Mouse (Mus musculus) erythroblast, embryonic 14.5 days (primary cell): ENCODE results near the gene Rab3c.

Experiments used
- GATA1 ChIP-seq: IDR thresholded peaks from 2 replicates; pipeline ENCODE4 v1.6.1; 2012; ENCODE audit warnings: low read length, inconsistent platforms, mixed read lengths
- TAL1 ChIP-seq: IDR thresholded peaks from 3 replicates; pipeline ENCODE4 v1.6.1; 2012; ENCODE audit warnings: low read length, inconsistent platforms, mixed read lengths

GRCm38 (mm10) chr13:110318746-110319145 lies 38.0 kb upstream of the Rab3c start:
- TF ChIP-seq GATA1 (no peak), TAL1 (no peak)
